Mouse (Mus musculus) brain, adult 2 months (tissue): ENCODE measurements around the gene C1qb.

Experiments used
- DNase-seq: peaks from one replicate; pipeline ENCODE4 v3.0.0; 2011; ENCODE audit warnings: low read depth, low spot score

Gene C1qb

DNA sequence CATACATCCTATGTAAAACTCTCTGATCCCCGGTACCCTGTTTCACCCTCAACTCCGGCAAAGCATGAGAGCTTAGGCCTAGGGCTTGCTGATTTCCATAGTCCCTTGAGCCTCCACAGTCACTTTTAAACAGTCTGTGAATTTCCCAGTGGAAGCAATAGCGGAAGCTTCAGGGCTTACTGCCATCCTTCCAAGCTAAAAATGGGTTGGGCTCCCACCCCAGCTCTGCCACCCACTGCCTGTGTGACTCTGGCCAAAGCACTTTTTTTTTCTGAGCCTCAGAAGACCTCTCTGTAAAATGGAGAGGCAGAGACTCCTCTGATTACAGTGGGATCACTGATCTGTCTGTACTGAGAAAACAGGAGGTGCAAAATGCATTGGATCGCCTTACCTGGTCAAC is 37.4 kb downstream of the C1qb start:
- peak; percentile 65 for DNase-seq

DNA sequence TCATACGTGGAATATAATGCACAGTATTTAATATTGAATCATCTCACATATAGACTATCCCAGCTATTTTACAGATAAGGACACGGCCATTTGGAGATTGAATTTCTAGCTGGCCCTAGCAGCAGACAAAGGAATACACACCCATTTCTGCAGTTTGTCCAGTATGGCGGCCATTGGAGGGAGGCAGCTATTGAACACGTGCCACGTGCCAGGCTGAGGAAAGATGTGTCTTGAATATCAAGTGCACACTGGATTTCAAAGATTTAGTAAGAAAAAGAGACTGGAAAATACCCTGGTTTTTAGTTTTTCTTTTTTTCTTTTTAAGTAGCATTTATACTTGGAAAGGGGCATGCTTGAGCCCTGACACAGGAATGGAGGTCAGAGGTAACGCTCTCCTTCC is 38.8 kb downstream of the C1qb start:
- no peak for DNase-seq

DNA sequence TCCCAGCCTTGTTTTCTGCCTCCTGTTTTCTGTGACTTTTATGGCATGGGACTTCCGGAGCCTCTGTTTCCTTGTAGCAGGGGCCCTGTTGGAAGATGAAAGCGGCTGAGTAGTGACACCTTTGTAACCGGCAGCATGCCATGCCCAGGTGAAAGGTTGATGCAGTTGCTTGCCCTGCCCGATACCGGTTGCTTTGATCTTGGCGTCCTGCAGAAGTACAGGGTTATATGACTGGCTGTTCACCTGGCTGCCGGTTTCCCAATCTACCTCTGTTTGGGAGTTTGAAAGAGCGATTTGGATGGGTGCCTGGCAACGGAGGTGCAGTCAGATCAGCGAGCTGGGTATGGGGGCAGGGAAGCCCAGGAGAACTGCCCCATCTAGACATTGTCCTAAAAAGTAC is 43.2 kb downstream of the C1qb start:
- no peak for DNase-seq

DNA sequence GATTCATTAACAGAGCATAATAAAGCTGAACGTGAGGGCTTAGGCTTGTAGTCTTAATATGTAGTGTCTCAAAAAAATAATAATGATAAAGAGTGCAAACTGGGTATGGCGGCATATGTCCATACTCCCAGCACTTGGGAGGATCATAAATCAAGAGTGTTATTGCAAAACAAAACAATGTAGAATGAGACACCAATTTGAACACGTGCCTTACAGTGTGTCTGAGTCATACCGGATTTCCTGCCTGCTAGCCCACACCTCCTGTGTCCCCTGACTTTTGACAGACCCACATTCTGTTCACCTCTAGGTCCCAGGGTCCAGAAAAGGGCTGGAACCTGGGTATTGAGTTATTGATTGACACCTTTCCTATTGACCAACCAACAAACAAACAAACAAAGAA is 44.0 kb downstream of the C1qb start:
- DNase-seq = no peak

DNA sequence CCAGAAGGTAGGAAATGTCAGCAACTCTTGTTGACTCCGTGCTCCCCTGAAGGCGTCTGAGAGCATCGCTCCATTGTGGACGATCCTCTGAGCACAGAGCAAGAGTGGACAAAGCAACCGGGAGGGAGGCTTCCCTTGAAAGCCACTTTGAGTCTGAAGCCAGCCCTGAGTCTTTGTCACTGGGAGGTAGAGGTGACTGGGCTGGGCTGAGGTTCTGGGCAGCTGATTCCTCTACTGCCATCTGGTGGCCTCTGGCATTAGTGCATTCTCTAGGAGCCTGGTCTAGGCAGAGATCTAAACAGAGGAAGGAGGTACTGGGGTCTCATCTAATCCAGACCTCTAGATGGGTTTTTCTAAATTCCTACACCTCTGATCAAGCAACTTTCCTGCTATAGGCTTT is 44.9 kb downstream of the C1qb start:
- DNase-seq = peak; percentile 89

DNA sequence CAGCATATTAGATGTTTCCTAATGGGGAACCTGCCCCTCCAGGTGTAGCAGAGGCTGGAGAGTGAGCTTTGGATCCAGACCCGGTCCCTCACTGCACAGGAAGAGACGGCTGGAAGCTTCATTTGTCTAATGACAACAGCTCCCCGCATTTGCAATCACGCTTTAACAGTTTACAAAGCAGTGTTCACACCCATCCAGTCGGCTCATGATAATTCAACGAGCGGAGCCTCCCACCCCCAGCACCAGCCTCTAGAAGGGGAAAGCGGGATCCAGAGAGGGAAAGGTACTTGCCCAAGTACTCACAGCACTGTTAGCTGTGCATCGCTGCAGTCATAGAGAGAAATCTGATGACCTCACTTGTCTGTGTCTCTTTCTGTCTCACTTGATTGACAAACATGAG is 47.5 kb downstream of the C1qb start:
- DNase-seq = no peak

DNA sequence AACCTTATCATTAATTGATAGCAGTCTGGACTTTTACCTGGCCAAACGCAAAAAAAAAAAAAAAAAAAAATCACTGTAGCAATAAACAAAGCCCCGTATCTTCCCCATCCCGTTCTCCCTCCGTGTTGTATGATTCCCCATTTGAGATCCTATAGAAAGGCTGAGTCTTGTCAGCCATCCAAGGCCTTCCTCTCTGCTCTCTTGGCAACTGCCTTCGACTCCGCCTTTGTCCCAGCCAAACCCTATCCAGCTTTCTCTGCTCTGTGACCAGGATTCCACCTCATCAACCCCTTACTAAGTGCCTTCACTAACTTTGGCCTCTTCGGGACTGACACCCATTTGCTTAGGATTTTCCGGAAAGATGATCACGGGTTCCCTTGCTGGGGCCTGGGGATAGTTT is 48.0 kb downstream of the C1qb start:
- DNase-seq = no peak

DNA sequence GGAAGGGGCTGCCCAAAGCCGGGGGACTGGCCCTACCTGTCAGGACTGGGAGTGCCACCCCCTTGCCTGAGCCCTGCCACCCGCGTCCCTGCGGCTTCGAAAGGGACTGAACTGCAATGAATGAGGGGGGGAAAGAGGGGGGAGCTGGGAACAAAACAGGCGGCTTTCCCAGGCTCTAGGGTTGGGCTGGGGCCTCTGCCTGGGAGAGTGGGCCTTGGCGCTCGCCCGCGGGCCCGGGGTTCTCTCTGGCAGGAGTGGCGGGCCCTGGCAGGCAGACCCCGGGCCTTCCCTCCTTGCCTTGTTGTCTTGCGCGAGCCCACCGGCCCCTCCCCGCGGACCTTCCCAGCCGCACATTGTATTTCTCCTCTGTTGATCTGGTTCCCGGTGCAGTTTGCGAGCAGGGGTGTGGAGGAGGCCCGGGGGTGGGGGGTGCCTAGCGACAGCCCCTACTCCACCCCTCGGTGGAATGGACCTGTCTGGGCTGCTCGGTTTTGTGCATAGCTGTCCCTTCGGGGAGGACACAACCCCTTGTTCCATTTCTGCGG is 49.5 kb downstream of the C1qb start:
- DNase-seq = no peak

DNA sequence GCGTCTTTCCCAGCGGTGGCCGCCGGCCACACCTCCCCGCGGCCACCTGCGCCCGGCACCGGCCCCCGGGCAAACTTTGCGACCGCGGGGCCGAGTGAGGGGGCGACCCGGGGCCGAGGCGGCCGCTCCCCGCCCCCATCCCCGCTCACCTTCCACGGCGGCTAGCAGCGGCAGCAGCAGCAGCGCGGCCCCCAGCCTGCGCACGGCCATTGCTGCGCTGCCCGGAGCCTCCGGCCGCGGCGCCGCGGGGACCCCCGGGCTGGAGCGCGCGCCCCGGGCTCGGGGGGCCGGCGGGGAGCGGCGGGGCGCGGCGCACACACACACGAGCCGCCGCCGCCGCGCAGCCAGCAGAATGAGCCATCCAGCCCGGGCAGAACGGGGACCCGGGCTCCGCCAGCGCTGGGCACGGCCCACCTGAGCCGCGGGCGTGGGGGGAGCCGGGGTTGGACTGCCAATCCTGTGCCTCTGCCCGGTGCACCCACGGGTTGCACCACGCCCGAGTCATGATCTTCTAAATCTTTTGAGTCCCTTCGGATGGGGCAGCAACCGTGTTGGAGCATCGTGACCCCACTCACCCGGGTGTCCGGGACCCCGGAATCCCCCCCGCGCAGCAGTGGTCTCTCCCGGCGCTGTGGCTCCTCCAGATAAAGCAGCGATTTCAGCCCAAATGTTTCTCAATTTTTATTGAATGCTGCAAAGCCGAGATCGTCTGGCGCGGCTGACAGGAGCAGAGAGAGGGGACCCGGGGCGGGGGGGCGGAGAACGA is 50.2 kb downstream of the C1qb start, which contains the start of gene Ephb2:
TSS of gene Ephb2 (minus strand) at position 368 of the 766 bp plus-strand sequence.
- peak; percentile 83 for DNase-seq

DNA sequence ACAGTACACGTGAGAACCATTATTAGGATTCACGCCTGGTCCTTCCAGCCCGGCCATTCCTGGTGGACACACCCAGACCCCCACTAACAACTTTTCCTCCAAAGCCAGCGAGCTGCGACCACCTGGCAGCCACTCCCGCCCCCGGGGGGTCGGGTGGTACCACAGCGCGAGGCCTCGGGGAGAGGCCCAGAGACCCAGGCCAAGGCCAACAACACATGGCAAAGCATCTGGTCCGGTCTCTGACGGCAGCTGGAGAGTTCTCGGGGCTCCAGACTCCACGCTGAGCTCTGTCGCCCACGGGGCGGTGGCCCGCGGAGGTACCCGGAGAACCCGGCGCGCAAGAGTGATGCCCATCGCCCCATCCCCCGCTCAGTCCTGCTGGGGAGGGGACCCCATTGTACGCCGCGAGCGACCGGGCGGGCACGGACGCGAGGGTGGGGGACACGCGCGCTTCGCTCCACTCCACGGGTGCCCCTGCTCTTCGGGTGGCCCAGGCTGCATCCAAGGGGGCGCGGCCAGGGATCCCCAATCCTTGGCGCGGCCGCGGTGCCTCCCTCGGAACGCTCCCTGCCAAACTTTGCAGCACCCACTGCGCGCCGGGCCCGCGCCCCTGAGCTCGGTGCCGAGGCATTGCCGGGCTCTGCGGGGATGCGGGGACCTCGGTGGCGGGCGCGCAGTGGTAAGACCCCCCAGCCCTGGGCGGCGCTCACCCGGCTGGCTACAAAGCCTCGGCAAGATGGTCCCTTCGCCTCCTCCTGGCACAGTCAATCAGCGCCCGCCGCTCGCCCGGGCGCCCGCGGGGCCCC is 51.0 kb downstream of the C1qb start:
- no peak for DNase-seq

DNA sequence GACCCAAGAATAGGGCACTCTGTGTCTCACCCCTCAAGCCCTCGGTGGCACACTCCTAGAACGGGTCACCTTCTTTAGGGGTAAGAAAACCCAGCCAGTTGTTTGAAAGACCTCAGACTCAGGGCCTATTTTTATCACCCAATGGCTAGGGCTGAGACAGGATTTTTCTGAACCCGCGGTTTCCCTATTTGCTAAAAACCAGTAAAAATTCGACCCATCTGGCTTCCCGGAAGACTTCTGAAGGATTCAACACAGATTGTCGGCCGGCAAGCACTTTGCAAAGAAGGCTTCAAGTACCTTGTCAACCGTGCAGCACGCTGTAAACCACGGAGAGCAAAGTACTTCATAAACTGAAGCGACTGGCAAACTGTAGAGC is 51.6 kb downstream of the C1qb start:
- peak; percentile 40 for DNase-seq

DNA sequence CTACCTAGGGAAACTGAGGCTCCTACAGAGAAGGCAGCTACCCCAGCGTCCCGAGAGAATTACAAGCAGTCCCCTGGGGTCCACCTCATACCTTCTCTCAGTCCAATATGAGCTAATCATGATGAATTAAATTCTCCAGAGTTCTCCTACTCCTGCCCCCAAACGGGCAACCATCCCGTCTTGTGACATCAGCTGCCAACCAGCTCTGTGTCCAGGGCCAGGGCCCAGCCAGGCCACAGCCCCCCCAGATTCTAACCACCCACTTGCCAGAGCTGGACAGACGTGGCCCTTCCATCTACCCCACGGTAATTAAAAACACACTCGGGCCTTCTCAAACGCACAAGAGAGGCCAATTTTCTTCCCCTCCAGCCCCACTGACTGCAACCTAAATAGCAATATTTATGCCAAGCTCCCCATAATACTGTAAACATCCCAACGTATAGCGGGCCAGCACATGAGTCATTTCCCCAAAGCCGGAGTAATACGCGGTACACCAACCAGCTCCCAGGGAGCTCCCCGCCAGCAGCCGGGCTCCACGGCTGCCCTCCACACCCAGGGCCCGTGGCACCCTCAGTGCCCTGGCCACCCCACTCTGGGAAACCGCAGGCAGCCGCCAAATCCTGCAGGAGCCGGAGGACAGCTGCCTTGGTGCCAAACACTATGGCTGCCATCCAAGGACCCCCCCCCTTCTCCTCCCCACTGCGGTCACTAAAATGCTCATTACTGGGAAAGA is 52.2 kb downstream of the C1qb start:
- DNase-seq = peak; percentile 46

DNA sequence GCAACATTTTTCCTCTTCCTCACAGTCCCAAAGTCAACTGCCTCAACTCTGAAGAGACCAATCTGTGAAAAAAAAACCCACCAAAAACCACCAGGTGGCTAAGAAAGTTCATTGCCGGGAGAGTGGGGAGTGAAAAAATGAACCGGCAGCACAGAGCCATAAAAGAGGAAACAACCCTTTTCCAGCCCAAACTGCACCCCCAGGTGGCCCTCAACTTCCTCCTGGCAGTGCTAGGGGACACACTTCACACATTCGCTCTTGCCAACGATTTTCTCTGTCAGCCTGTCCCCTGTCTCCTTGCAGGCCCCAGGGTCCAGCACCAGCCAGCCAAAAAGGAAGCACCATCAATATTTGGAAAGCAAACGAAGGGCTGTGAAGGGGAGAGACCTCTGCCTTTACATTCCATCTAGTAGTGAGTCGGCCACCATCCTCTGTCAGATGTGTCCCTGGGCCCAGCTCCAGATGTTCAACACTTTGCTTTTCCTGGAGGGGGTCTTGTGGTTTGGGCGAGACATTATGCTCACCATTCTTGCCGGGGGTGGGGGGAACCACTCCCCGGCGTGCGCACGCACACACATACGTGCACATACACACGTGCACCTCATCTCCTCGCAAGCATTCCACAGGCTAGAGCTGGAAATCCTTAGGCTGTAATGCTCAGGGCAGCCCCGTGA is 53.3 kb downstream of the C1qb start:
- DNase-seq = peak; percentile 64

DNA sequence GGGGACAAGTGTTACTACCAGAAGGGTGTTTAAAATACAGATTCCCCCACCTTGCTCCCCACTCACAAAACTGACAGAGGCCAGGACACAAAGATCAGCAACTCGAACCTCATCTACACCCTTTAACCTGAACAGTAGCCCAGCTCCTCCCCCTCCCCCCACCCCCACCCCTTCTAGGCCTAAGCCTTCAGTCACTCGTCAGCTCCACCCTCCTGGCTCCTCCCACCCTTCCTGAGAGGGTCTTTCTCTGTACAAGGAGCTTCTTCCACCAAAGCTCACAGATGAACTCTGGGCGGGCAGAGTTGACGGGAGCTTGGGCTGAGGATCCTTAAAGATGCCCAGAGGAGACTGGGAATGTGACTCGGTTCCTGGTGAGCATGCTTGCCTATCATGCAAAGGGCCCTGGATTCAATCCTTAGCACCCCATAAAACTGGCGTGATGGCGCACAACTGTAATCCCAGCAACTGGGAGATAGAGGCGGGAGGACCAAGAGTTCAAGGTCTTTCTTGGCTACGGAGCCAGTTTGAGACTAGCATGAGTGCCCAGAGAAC is 55.6 kb downstream of the C1qb start:
- DNase-seq = no peak
